Mouse (Mus musculus) heart, postnatal 14 days (tissue): Measurements from ENCODE around the gene Ethe1. TPM values are rescaled to one million over a fixed set of nuclear protein-coding genes. Genes with fewer than 3 reads are reported as not detected.

Source experiments
- DNase-seq, 2 experiments: peaks; one replicate each; pipeline ENCODE4 v3.0.0; 2021 to 2022
- intact Hi-C: fragments of 180-260 bp; cut with DNase I; formaldehyde crosslinking; loops from one replicate; pipeline ENCODE4 v1.15.1; 2025
- total RNA-seq, 2 experiments: library from RNA; stranded (reverse); gene quantifications; 2 replicates each; pipeline ENCODE4 v1.2.3; 2021

Ethe1 gene
- total RNA-seq, 2 experiments from 2014 or later = 29.8 to 30.1 TPM

- DNase-seq = peak; percentile 35 to 53
- intact Hi-C loops = no loop called here
Observed at GRCm38 (mm10) chr7:24642491-24642890, 55.1 kb downstream of the Ethe1 start.

- intact Hi-C loops = no loop called here
- no peak for DNase-seq
Observed at GRCm38 (mm10) chr7:24644492-24644891, 57.1 kb downstream of the Ethe1 start.

GRCm38 (mm10) chr7:24644996-24645395, 57.7 kb downstream of the Ethe1 start:
- no peak for DNase-seq
- intact Hi-C loops = no loop called here

GRCm38 (mm10) chr7:24646486-24646885, 59.1 kb downstream of the Ethe1 start:
- no peak for DNase-seq
- intact Hi-C loops = no loop called here

GRCm38 (mm10) chr7:24653681-24654080, 66.3 kb downstream of the Ethe1 start:
- intact Hi-C loops = loop anchor here (2.0 kb wide), 1 partner anchor 53 kb away; no protein-coding TSS in a partner anchor
- peak; percentile 62 to 68 for DNase-seq

Other genes starting within 250 kb of the Ethe1 start
- gene Lypd5, start 238.3 kb upstream of the Ethe1 start, total RNA-seq = not detected
- 1 to 10 TPM; 1.0 to 3.3 TPM for gene Kcnn4, start 217.3 kb upstream of the Ethe1 start, total RNA-seq
- 10 to 100 TPM in 1 of 2 experiments, 1 to 10 TPM in 1; 9.4 to 10.2 TPM for gene Smg9, start 187.9 kb upstream of the Ethe1 start, total RNA-seq
- not detected for gene Irgc1, start 135.2 kb upstream of the Ethe1 start, total RNA-seq
- 1 to 10 TPM; 3.5 to 4.0 TPM for gene Plaur, start 125.1 kb upstream of the Ethe1 start, total RNA-seq
- 10 to 100 TPM; 14.3 to 14.7 TPM for gene Cadm4, start 105.5 kb upstream of the Ethe1 start, total RNA-seq
- gene Zfp428, start 80.5 kb upstream of the Ethe1 start, total RNA-seq = 10 to 100 TPM; 13.8 to 14.7 TPM
- not detected for gene AC161166.1, start 75.1 kb upstream of the Ethe1 start, total RNA-seq
- 10 to 100 TPM; 18.2 to 19.5 TPM for gene Irgq, start 56.9 kb upstream of the Ethe1 start, total RNA-seq
- not detected for gene Pinlyp, start 41.4 kb upstream of the Ethe1 start, total RNA-seq
- 10 to 100 TPM; 23.8 to 26.3 TPM for gene Xrcc1, start 41.3 kb upstream of the Ethe1 start, total RNA-seq
- under 1 TPM; 0.12 TPM for gene Zfp575, start 98 bp downstream of the Ethe1 start, total RNA-seq
- gene Phldb3, start 23.2 kb downstream of the Ethe1 start, total RNA-seq = under 1 TPM; 0.51 to 0.55 TPM
- not detected for gene Lypd3, start 49.0 kb downstream of the Ethe1 start, total RNA-seq
- not detected for gene Tex101, start 89.1 kb downstream of the Ethe1 start, total RNA-seq
- not detected for gene BC049730, start 121.7 kb downstream of the Ethe1 start, total RNA-seq
- not detected for gene Gm4763, start 139.4 kb downstream of the Ethe1 start, total RNA-seq
- gene Cd177, start 172.8 kb downstream of the Ethe1 start, total RNA-seq = under 1 TPM in 1 of 2 experiments, not detected in 1; 0.17 TPM
- not detected for gene Ceacam10, start 189.7 kb downstream of the Ethe1 start, total RNA-seq